Mouse (Mus musculus): ENCODE results near the gene Irgq. TPM values are rescaled to one million over a fixed set of nuclear protein-coding genes. Genes with fewer than 3 reads are reported as not detected.

The Irgq gene
- total and polyA plus RNA-seq, 2 experiments from 2014 or later = 26.8 to 119 TPM

GRCm38 (mm10) chr7:24561450-24561849, 31.0 kb downstream of the Irgq start:
- no peak for ATAC-seq

GRCm38 (mm10) chr7:24563191-24563836, 32.8 kb downstream of the Irgq start:
- Histone ChIP-seq H3K27me3 (ENCODE audit: insufficient read depth, low read length) (no peaks in the 10 kb centered on the region), H3K9me3 (ENCODE audit: low read length) (no peaks in the 10 kb centered on the region), H3K36me3 (ENCODE audit: insufficient read depth) (peaks cover 41% of the 10 kb centered on the region), H3K27ac (ENCODE audit: low read depth, low read length) (no peak overlapping the region), H3K9ac (no peak overlapping the region), H3K4me1 (ENCODE audit: insufficient read depth) (no peaks in the 10 kb centered on the region), H3K4me3 (ENCODE audit: low read depth, low read length) (no peak overlapping the region), H3K4me2 (ENCODE audit: low read depth) (no peak overlapping the region)
- WGBS = 95% methylated on average over 8 of the region's 8 CpGs
- no peak for TF ChIP-seq CTCF (IDR thresholded peaks at IDR 0.05; ENCODE audit: low read depth)
- ATAC-seq = no peak
- no peak for DNase-seq

More at GRCm38 (mm10) chr7:24561450-24561849, 31.0 kb downstream of the Irgq start:
- H3K9ac ChIP-seq = no peak overlapping the region
- H3K9me3 ChIP-seq (ENCODE audit: low read length) = no peaks in the 10 kb centered on the region
- no peak for TF ChIP-seq CTCF (IDR thresholded peaks at IDR 0.05; ENCODE audit: low read depth)
- H3K4me3 ChIP-seq (ENCODE audit: low read depth, low read length) = no peak overlapping the region
- peaks cover 24% of the 10 kb centered on the region for H3K36me3 ChIP-seq (ENCODE audit: insufficient read depth)
- H3K4me1 ChIP-seq (ENCODE audit: insufficient read depth) = no peaks in the 10 kb centered on the region
- no peak overlapping the region for H3K4me2 ChIP-seq (ENCODE audit: low read depth)
- H3K27ac ChIP-seq (ENCODE audit: low read depth, low read length) = no peak overlapping the region
- H3K27me3 ChIP-seq (ENCODE audit: insufficient read depth, low read length) = no peaks in the 10 kb centered on the region
- no peak for DNase-seq
- 89% methylated on average over 4 of the region's 4 CpGs for WGBS

GRCm38 (mm10) chr7:24563837-24564206, 33.3 kb downstream of the Irgq start:
- no peak overlapping the region for H3K9ac ChIP-seq
- peaks cover 46% of the 10 kb centered on the region for H3K36me3 ChIP-seq (ENCODE audit: insufficient read depth)
- H3K4me2 ChIP-seq (ENCODE audit: low read depth) = no peak overlapping the region
- WGBS = 86% methylated on average over 4 of the region's 4 CpGs
- no peaks in the 10 kb centered on the region for H3K27me3 ChIP-seq (ENCODE audit: insufficient read depth, low read length)
- ATAC-seq = no peak
- H3K4me1 ChIP-seq (ENCODE audit: insufficient read depth) = no peaks in the 10 kb centered on the region
- no peak for TF ChIP-seq CTCF (IDR thresholded peaks at IDR 0.05; ENCODE audit: low read depth)
- H3K9me3 ChIP-seq (ENCODE audit: low read length) = no peaks in the 10 kb centered on the region
- no peak for DNase-seq
- H3K4me3 ChIP-seq (ENCODE audit: low read depth, low read length) = no peak overlapping the region
- no peak overlapping the region for H3K27ac ChIP-seq (ENCODE audit: low read depth, low read length)

- DNase-seq = peak; percentile 52
- H3K9ac ChIP-seq = no peak overlapping the region
- no peak overlapping the region for H3K27ac ChIP-seq (ENCODE audit: low read depth, low read length)
- ATAC-seq = peak; percentile 48; the same call in 1 of the 2 replicates
- no peak overlapping the region for H3K4me3 ChIP-seq (ENCODE audit: low read depth, low read length)
- H3K27me3 ChIP-seq (ENCODE audit: insufficient read depth, low read length) = no peaks in the 10 kb centered on the region
- WGBS = 66% methylated on average over 6 of the region's 6 CpGs
- no peaks in the 10 kb centered on the region for H3K4me1 ChIP-seq (ENCODE audit: insufficient read depth)
- peaks cover 47% of the 10 kb centered on the region for H3K36me3 ChIP-seq (ENCODE audit: insufficient read depth)
- H3K4me2 ChIP-seq (ENCODE audit: low read depth) = no peak overlapping the region
- peak; percentile 76 for TF ChIP-seq CTCF (IDR thresholded peaks at IDR 0.05; ENCODE audit: low read depth)
- no peaks in the 10 kb centered on the region for H3K9me3 ChIP-seq (ENCODE audit: low read length)
These were observed 34.2 kb downstream of the Irgq start for GRCm38 (mm10) chr7:24564607-24565265.

- no peaks in the 10 kb centered on the region for H3K4me1 ChIP-seq (ENCODE audit: insufficient read depth)
- ATAC-seq (no peak), DNase-seq (no peak)
- no peaks in the 10 kb centered on the region for H3K9me3 ChIP-seq (ENCODE audit: low read length)
- no peak overlapping the region for H3K4me3 ChIP-seq (ENCODE audit: low read depth, low read length)
- 95% methylated on average over 11 of the region's 11 CpGs for WGBS
- H3K4me2 ChIP-seq (ENCODE audit: low read depth) = no peak overlapping the region
- H3K36me3 ChIP-seq (ENCODE audit: insufficient read depth) = peaks cover 48% of the 10 kb centered on the region
- no peak for TF ChIP-seq CTCF (IDR thresholded peaks at IDR 0.05; ENCODE audit: low read depth)
- H3K27ac ChIP-seq (ENCODE audit: low read depth, low read length) = no peak overlapping the region
- no peak overlapping the region for H3K9ac ChIP-seq
- no peaks in the 10 kb centered on the region for H3K27me3 ChIP-seq (ENCODE audit: insufficient read depth, low read length)
These were observed 35.1 kb downstream of the Irgq start for GRCm38 (mm10) chr7:24565627-24566026.

- no peak overlapping the region for H3K4me2 ChIP-seq (ENCODE audit: low read depth)
- H3K36me3 ChIP-seq (ENCODE audit: insufficient read depth) = peaks cover 46% of the 10 kb centered on the region
- TF ChIP-seq CTCF (IDR thresholded peaks at IDR 0.05; ENCODE audit: low read depth) = no peak
- H3K9ac ChIP-seq = no peak overlapping the region
- no peak for ATAC-seq
- no peaks in the 10 kb centered on the region for H3K4me1 ChIP-seq (ENCODE audit: insufficient read depth)
- no peaks in the 10 kb centered on the region for H3K9me3 ChIP-seq (ENCODE audit: low read length)
- H3K27ac ChIP-seq (ENCODE audit: low read depth, low read length) = no peak overlapping the region
- 92% methylated on average over 9 of the region's 9 CpGs for WGBS
- no peak for DNase-seq
- no peak overlapping the region for H3K4me3 ChIP-seq (ENCODE audit: low read depth, low read length)
- H3K27me3 ChIP-seq (ENCODE audit: insufficient read depth, low read length) = no peaks in the 10 kb centered on the region
These were observed 35.7 kb downstream of the Irgq start for GRCm38 (mm10) chr7:24566206-24566605.

GRCm38 (mm10) chr7:24568512-24568911, 38.0 kb downstream of the Irgq start:
- DNase-seq = no peak
- Histone ChIP-seq H3K4me1 (ENCODE audit: insufficient read depth) (no peaks in the 10 kb centered on the region), H3K27me3 (ENCODE audit: insufficient read depth, low read length) (no peaks in the 10 kb centered on the region), H3K4me3 (ENCODE audit: low read depth, low read length) (no peak overlapping the region), H3K9me3 (ENCODE audit: low read length) (no peaks in the 10 kb centered on the region), H3K27ac (ENCODE audit: low read depth, low read length) (no peak overlapping the region), H3K4me2 (ENCODE audit: low read depth) (no peak overlapping the region), H3K36me3 (ENCODE audit: insufficient read depth) (peaks cover 43% of the 10 kb centered on the region), H3K9ac (no peak overlapping the region)
- 87% methylated on average over 4 of the region's 4 CpGs for WGBS
- no peak for ATAC-seq
- TF ChIP-seq CTCF (IDR thresholded peaks at IDR 0.05; ENCODE audit: low read depth) = no peak

Measured in forebrain, postnatal 0 days (tissue).